Mouse (Mus musculus): ENCODE measurements around the gene Gh.

DNA sequence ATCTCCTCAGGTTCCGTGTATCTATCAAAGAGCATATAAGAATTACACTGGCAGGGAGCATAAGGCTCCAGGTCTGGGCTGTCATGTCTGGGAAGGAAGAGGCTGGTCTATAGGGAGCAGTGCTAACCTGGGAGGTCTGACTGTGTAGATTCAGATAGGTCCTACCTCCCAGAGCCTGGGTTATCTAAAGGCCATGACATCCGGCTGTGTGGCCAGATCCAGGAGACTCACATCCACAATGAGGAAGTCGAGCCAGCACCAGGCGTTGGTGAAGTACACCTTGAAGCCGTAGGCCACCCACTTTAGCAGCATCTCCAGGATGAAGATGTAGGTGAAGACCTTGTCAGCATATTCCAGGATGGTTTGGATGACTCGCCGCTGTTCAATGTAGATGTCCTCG, 24.8 kb upstream of the Gh start:
- no peak for TF ChIP-seq CTCF (IDR thresholded peaks at IDR 0.05; ENCODE audit: borderline replicate concordance, insufficient read depth, low read length)
- TF ChIP-seq POLR2A (IDR thresholded peaks at IDR 0.05; ENCODE audit: low read depth, low read length), result no peak

Data from embryonic fibroblast, embryonic 13.5 days (primary cell).